Mouse (Mus musculus): ENCODE measurements around the gene Gm5148.

GRCm38 (mm10) chr3:37722487-37723060 lies 1.7 kb downstream of the Gm5148 start:
- TF ChIP-seq CTCF (IDR thresholded peaks at IDR 0.05; ENCODE audit: borderline replicate concordance, insufficient read depth, low read depth, low read length) (no peak), POLR2A (IDR thresholded peaks at IDR 0.05; ENCODE audit: borderline replicate concordance, insufficient read depth, low read length) (no peak)

Data from cerebellum, adult 2 months (tissue).